28 mouse cellular contexts compared by ENCODE assay signal in the genomic region with DNA sequence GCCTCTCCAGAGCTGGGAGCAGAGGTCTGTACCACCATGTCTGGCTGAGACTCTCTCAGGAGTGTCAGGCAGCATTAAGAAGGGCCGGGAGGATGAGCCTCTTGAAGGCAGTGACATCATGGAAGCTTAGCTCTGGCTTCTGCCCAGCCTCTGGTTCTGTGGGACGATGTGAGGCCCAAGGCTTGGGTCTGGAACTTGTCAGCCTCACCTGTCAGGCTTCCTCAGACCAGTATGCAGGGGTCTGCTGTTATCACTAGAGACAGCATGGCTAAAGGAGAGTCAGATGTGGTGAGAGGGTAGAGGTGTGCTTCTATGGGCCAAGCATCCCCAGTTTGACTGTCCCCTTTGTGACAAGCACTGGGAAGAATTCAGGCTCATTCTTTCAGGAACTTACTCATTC. TPM values are rescaled to one million over a fixed set of nuclear protein-coding genes. Genes with fewer than 3 reads are reported as not detected.
DNase-seq lines count a peak whose midpoint lies in the region; ATAC-seq and TF ChIP-seq lines count a peak whose summit lies in the region.
"Had no signal": no experiment of that assay in that cellular context is flagged by ENCODE, and none has a peak within 500 bp of the region (broad histone marks: within the 10 kb centered on the region; RNA-seq: fewer than 3 reads in every experiment).

No protein-coding gene starts in this region.

- H3K4me1 ChIP-seq in heart, embryonic 12.5 days (replicated peaks) = peaks cover 12% of the 10 kb centered on the region
- no peaks in the 10 kb centered on the region for H3K4me1 ChIP-seq in heart, adult 2 months (ENCODE audit: control insufficient read depth, insufficient read depth, low read length)
- no peaks in the 10 kb centered on the region for H3K4me1 ChIP-seq in stomach, postnatal 0 days (replicated peaks; ENCODE audit: control insufficient read depth, insufficient read depth)
- H3K4me1 ChIP-seq: forebrain, embryonic 13.5 days; hindbrain, embryonic 13.5 days; liver, embryonic 15.5 days; neural tube, embryonic 13.5 days; stomach, embryonic 15.5 days had no signal

- no peaks in the 10 kb centered on the region for H3K79me2 ChIP-seq in heart, adult 2 months (replicated peaks; ENCODE audit: control insufficient read depth, insufficient read depth, low read length)

- TF ChIP-seq CTCF in heart, adult 2 months (IDR thresholded peaks at IDR 0.05) = no peak
- TF ChIP-seq CTCF in stomach, postnatal 0 days (IDR thresholded peaks at IDR 0.05; ENCODE audit: low read depth) = no peak

- WGBS in heart, embryonic 12.5 days = 9% methylated on average over 2 of the region's 2 CpGs
- WGBS in heart, adult 2 months = 23% methylated on average over 2 of the region's 2 CpGs
- WGBS in stomach, postnatal 0 days = 41% methylated on average over 2 of the region's 2 CpGs

- TF ChIP-seq POLR2A in heart, adult 2 months (IDR thresholded peaks at IDR 0.05; ENCODE audit: insufficient read depth, low read depth, low read length) = no peak

- H3K27me3 ChIP-seq in heart, embryonic 12.5 days (replicated peaks) = no peaks in the 10 kb centered on the region
- no peaks in the 10 kb centered on the region for H3K27me3 ChIP-seq in heart, adult 2 months (ENCODE audit: control insufficient read depth, insufficient read depth, low read length)
- no peaks in the 10 kb centered on the region for H3K27me3 ChIP-seq in stomach, postnatal 0 days (ENCODE audit: control insufficient read depth, insufficient read depth, low read length)
- H3K27me3 ChIP-seq: forebrain, embryonic 13.5 days; hindbrain, embryonic 13.5 days; liver, embryonic 15.5 days; neural tube, embryonic 13.5 days; Patski; stomach, embryonic 15.5 days had no signal

- no peaks in the 10 kb centered on the region for H3K9me3 ChIP-seq in heart, embryonic 12.5 days (replicated peaks)
- no peaks in the 10 kb centered on the region for H3K9me3 ChIP-seq in stomach, postnatal 0 days (ENCODE audit: control insufficient read depth, low read length)
- H3K9me3 ChIP-seq: forebrain, embryonic 13.5 days; hindbrain, embryonic 13.5 days; limb, embryonic 10.5 days; liver, embryonic 15.5 days; midbrain, embryonic 10.5 days; neural tube, embryonic 13.5 days; stomach, embryonic 15.5 days had no signal

- H3K9ac ChIP-seq in heart, embryonic 12.5 days = peak overlapping the region; percentile 27; the same call in 1 of the 2 replicates
- no peak overlapping the region for H3K9ac ChIP-seq in heart, adult 2 months (ENCODE audit: low read depth, low read length)
- no peak overlapping the region for H3K9ac ChIP-seq in stomach, postnatal 0 days (ENCODE audit: low read length)
- H3K9ac ChIP-seq: forebrain, embryonic 13.5 days; hindbrain, embryonic 13.5 days; liver, embryonic 15.5 days; neural tube, embryonic 13.5 days; stomach, embryonic 15.5 days had no signal

- ATAC-seq in heart, embryonic 12.5 days (ENCODE audit: insufficient number of reproducible peaks, low FRiP score) = peak; percentile 84
- ATAC-seq in stomach, postnatal 0 days (ENCODE audit: low FRiP score, low TSS enrichment) = 0 out of 2 replicates have a peak, but pooled peaks have one; percentile 40
- no peak for ATAC-seq in cerebellum, adult (ENCODE audit: insufficient number of reproducible peaks, low FRiP score, low TSS enrichment)
- ATAC-seq: forebrain, embryonic 13.5 days; midbrain, embryonic 16.5 days; Patski had no signal

- TF ChIP-seq EP300 in heart, adult 2 months (IDR thresholded peaks at IDR 0.05; ENCODE audit: insufficient read depth, low read depth, low read length) = no peak
- no peak for TF ChIP-seq EP300 in stomach, postnatal 0 days (optimal IDR thresholded peaks at IDR 0.05)

- no peak overlapping the region for H3K4me3 ChIP-seq in heart, embryonic 12.5 days
- H3K4me3 ChIP-seq in heart, adult 2 months = no peak overlapping the region
- no peak overlapping the region for H3K4me3 ChIP-seq in stomach, postnatal 0 days (ENCODE audit: low read depth, low read length)
- H3K4me3 ChIP-seq: forebrain, embryonic 13.5 days; hindbrain, embryonic 13.5 days; layer of hippocampus, adult 2 months; limb, embryonic 10.5 days; liver, embryonic 15.5 days; midbrain, embryonic 10.5 days; myocyte; neural tube, embryonic 13.5 days; stomach, embryonic 15.5 days had no signal

- H3K27ac ChIP-seq in heart, embryonic 12.5 days (ENCODE audit: poor library complexity, severe bottlenecking) = peak overlapping the region; percentile 77
- no peak overlapping the region for H3K27ac ChIP-seq in heart, adult 2 months
- no peak overlapping the region for H3K27ac ChIP-seq in stomach, postnatal 0 days (replicated peaks)
- H3K27ac ChIP-seq: forebrain, embryonic 13.5 days; hindbrain, embryonic 13.5 days; layer of hippocampus, adult 2 months; limb, embryonic 10.5 days; liver, embryonic 15.5 days; macrophage; midbrain, embryonic 10.5 days; neural tube, embryonic 13.5 days; stomach, embryonic 15.5 days had no signal

- intact Hi-C loops in heart, adult 2 months (cut with DNase I) = no loop called here
- intact Hi-C loops in heart, postnatal 25 days (cut with DNase I) = no loop called here

- H3K36me3 ChIP-seq in heart, embryonic 12.5 days = no peaks in the 10 kb centered on the region
- no peaks in the 10 kb centered on the region for H3K36me3 ChIP-seq in heart, adult 2 months (ENCODE audit: control insufficient read depth, insufficient read depth, low read length)
- no peaks in the 10 kb centered on the region for H3K36me3 ChIP-seq in stomach, postnatal 0 days (ENCODE audit: control insufficient read depth, insufficient read depth, low read length)
- H3K36me3 ChIP-seq: hindbrain, embryonic 13.5 days; limb, embryonic 10.5 days; liver, embryonic 15.5 days; midbrain, embryonic 10.5 days; neural tube, embryonic 13.5 days; stomach, embryonic 15.5 days had no signal

- DNase-seq in heart, adult 2 months = no peak
- DNase-seq in heart, postnatal 4 days = peak; percentile 46
- no peak for DNase-seq in heart, postnatal 25 days (ENCODE audit: low spot score)
- DNase-seq in embryo, embryonic 10.5 days (ENCODE audit: low spot score) = peak; percentile 46
- no peak for DNase-seq in stomach, postnatal 0 days (ENCODE audit: low spot score)
- DNase-seq: adrenal gland, postnatal 36 days; cerebellum, adult 11 months; cerebellum, postnatal 10 days; gastrocnemius, postnatal 36 days; kidney, postnatal 14 days; liver; right cerebral cortex, adult 18-20 months had no signal

- no peak overlapping the region for H3K4me2 ChIP-seq in heart, embryonic 12.5 days
- H3K4me2 ChIP-seq in stomach, postnatal 0 days (replicated peaks; ENCODE audit: low read depth) = no peak overlapping the region
- H3K4me2 ChIP-seq: forebrain, embryonic 13.5 days; hindbrain, embryonic 13.5 days; liver, embryonic 15.5 days; neural tube, embryonic 13.5 days; stomach, embryonic 15.5 days had no signal

RNA-seq across cellular contexts. Expression of gene Rbpms2, which starts 16.4 kb away (rescaled TPM):
- 132 and 135 TPM in 2 replicates for polyA plus RNA-seq in heart, embryonic 12.5 days (2016; fragmentation: Nextera tagmentation; extraction: Ambion mirVana)
- 10 to 100 TPM; 29.4 to 32.5 TPM for total RNA-seq in heart, adult 2 months (2021)
- 102 and 105 TPM in 2 replicates for polyA plus RNA-seq in heart, adult 2 months (2012; rRNA removed)
- total RNA-seq in heart, postnatal 4 days (2021) = 10 to 100 TPM; 89.4 to 97.0 TPM
- total RNA-seq in heart, postnatal 25 days (2021) = 10 to 100 TPM; 37.1 to 39.3 TPM
- polyA plus RNA-seq in stomach, postnatal 0 days (2015; fragmentation: Nextera tagmentation; extraction: Ambion mirVana) = 18.1 and 19.9 TPM in 2 replicates

RNA-seq across cellular contexts. Expression of gene Pif1, which starts 26.1 kb away (rescaled TPM):
- polyA plus RNA-seq in heart, embryonic 12.5 days (2016; fragmentation: Nextera tagmentation; extraction: Ambion mirVana) = 12.4 and 14.4 TPM in 2 replicates
- total RNA-seq in heart, adult 2 months (2021) = not detected
- 0.18 and 0.23 TPM in 2 replicates for polyA plus RNA-seq in heart, adult 2 months (2012; rRNA removed)
- total RNA-seq in heart, postnatal 4 days (2021) = 1 to 10 TPM; 6.2 to 7.6 TPM
- not detected for total RNA-seq in heart, postnatal 25 days (2021)
- polyA plus RNA-seq in stomach, postnatal 0 days (2015; fragmentation: Nextera tagmentation; extraction: Ambion mirVana) = 2.1 and 2.4 TPM in 2 replicates
- total RNA-seq: adrenal gland, adult 18-20 months; gastrocnemius, adult 18-20 months had no signal

RNA-seq across cellular contexts. Expression of gene Plekho2, which starts 33.3 kb away (rescaled TPM):
- 14.0 and 14.9 TPM in 2 replicates for polyA plus RNA-seq in heart, embryonic 12.5 days (2016; fragmentation: Nextera tagmentation; extraction: Ambion mirVana)
- total RNA-seq in heart, adult 2 months (2021) = 10 to 100 TPM in 1 of 2 experiments, 1 to 10 TPM in 1; 9.9 to 11.1 TPM
- polyA plus RNA-seq in heart, adult 2 months (2012; rRNA removed) = 16.5 and 18.8 TPM in 2 replicates
- 10 to 100 TPM; 17.9 to 19.4 TPM for total RNA-seq in heart, postnatal 4 days (2021)
- 10 to 100 TPM; 12.9 to 13.2 TPM for total RNA-seq in heart, postnatal 25 days (2021)
- polyA plus RNA-seq in stomach, postnatal 0 days (2015; fragmentation: Nextera tagmentation; extraction: Ambion mirVana) = 9.6 and 10.6 TPM in 2 replicates

RNA-seq across cellular contexts. Expression of gene Oaz2, which starts 54.7 kb away (rescaled TPM):
- 239 and 245 TPM in 2 replicates for polyA plus RNA-seq in heart, embryonic 12.5 days (2016; fragmentation: Nextera tagmentation; extraction: Ambion mirVana)
- total RNA-seq in heart, adult 2 months (2021) = 100 to 1,000 TPM; 202 to 218 TPM
- polyA plus RNA-seq in heart, adult 2 months (2012; rRNA removed) = 154 and 242 TPM in 2 replicates
- 100 to 1,000 TPM; 213 to 221 TPM for total RNA-seq in heart, postnatal 4 days (2021)
- total RNA-seq in heart, postnatal 25 days (2021) = 100 to 1,000 TPM; 249 to 259 TPM
- 138 and 144 TPM in 2 replicates for polyA plus RNA-seq in stomach, postnatal 0 days (2015; fragmentation: Nextera tagmentation; extraction: Ambion mirVana)

Comparison
In these comparisons a context has a peak if more than half of its experiments do, and no peak if none do; other contexts are left out.
1. DNase-seq: peak in heart, postnatal 4 days (single experiment) and embryo, embryonic 10.5 days (single experiment); none in heart, adult 2 months (0 of 2), heart, postnatal 25 days (single experiment) and stomach, postnatal 0 days (single experiment).
2. RNA of gene Pif1, which starts 26.1 kb away (total RNA-seq): 6.2 to 7.6 TPM in heart, postnatal 4 days; not detected in heart, adult 2 months and not detected in heart, postnatal 25 days; every median in the first group is over 4 times any median in the second.